Mouse (Mus musculus): ENCODE results near the gene Ms4a4b.

DNA sequence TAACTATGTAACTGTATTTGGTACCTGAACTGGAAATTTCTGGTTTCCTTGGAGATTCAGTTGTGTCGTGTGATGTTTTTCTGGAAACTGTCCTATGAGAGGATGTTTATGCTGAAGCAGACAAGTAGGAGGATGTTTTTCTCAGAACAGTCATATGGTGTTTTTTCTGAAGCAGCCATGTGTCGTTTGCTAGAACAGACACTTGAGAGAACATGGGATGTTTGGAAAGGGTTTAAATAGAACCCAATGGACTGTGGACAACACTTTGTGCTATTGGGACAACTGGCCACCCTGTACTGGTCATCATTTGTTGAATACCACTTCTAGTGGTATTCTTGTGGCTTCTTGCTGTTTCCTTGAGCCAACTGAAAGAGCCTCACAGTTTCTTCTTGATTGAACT lies 42.4 kb downstream of the Ms4a4b start, which contains the start of gene Gm8369:
- TF ChIP-seq POLR2A (IDR thresholded peaks at IDR 0.05; ENCODE audit: low read depth, low read length): no peak
- TF ChIP-seq CTCF (IDR thresholded peaks at IDR 0.05; ENCODE audit: borderline replicate concordance, insufficient read depth, low read length): no peak

All from embryonic fibroblast, embryonic 13.5 days (primary cell).